Comparison of ENCODE assay signal across 8 mouse cellular contexts in genomic region chr11:78791582-78791981, GRCm38 (mm10). TPM values are rescaled to one million over a fixed set of nuclear protein-coding genes. Genes with fewer than 3 reads are reported as not detected.
DNase-seq lines count a peak whose midpoint lies in the region; ATAC-seq lines count a peak whose summit lies in the region.
"Had no signal": no experiment of that assay in that cellular context is flagged by ENCODE, and none has a peak within 500 bp of the region (broad histone marks: within the 10 kb centered on the region; RNA-seq: fewer than 3 reads in every experiment).

No protein-coding gene starts in this region.

- DNase-seq in 3T3-L1 (ENCODE audit: low read depth, low spot score) = peak; percentile 70
- DNase-seq in MN1 (ENCODE audit: low spot score) = peak; percentile 86
- peak; percentile 45 for DNase-seq in fibroblast of lung, adult 2 months (ENCODE audit: low read depth)
- peak; percentile 76 for DNase-seq in heart, postnatal 4 days
- peak; percentile 30 to 42 for DNase-seq in left cerebral cortex, postnatal 25 days (ENCODE audit: low spot score in 2 of 2)
- DNase-seq in natural killer cell, adult 2 months (ENCODE audit: low spot score in 2 of 2) = no peak

- peak; percentile 71; the same call in 1 of the 2 replicates for ATAC-seq in neural tube, embryonic 14.5 days (ENCODE audit: low read depth)

- peaks cover 10% of the 10 kb centered on the region; the same call in 1 of the 2 replicates for H3K4me1 ChIP-seq in neural tube, embryonic 14.5 days (ENCODE audit: control insufficient read depth, insufficient read depth, low read length)

- intact Hi-C loops in left cerebral cortex, postnatal 25 days (cut with DNase I) = loop anchor here (5.0 kb wide), 1 partner anchor 34 kb away; no protein-coding TSS in a partner anchor

- 18% methylated on average over 4 of the region's 4 CpGs for WGBS in neural tube, embryonic 14.5 days

- H3K4me2 ChIP-seq in neural tube, embryonic 14.5 days (ENCODE audit: low read depth, low read length) = peak overlapping the region; percentile 4; the same call in 1 of the 2 replicates

- H3K36me3 ChIP-seq in neural tube, embryonic 14.5 days (ENCODE audit: control insufficient read depth, insufficient read depth, low read length) = no peaks in the 10 kb centered on the region

- no peaks in the 10 kb centered on the region for H3K9me3 ChIP-seq in neural tube, embryonic 14.5 days (ENCODE audit: control insufficient read depth, low read length)

- H3K4me3 ChIP-seq in neural tube, embryonic 14.5 days (ENCODE audit: low read depth, low read length) = no peak overlapping the region

- peak overlapping the region; percentile 78 for H3K27ac ChIP-seq in neural tube, embryonic 14.5 days (ENCODE audit: low read depth, low read length)
- H3K27ac ChIP-seq: liver, embryonic 14.5 days had no signal

- H3K27me3 ChIP-seq in neural tube, embryonic 14.5 days (ENCODE audit: control insufficient read depth, insufficient read depth, low read length) = no peaks in the 10 kb centered on the region

- H3K9ac ChIP-seq in neural tube, embryonic 14.5 days (replicated peaks; ENCODE audit: low read depth, low read length) = no peak overlapping the region
- H3K9ac ChIP-seq: liver, embryonic 14.5 days had no signal

RNA-seq across cellular contexts. Expression of gene Lyrm9, which starts 34.8 kb away (rescaled TPM):
- 10 to 100 TPM; 33.0 to 34.3 TPM for total RNA-seq in heart, postnatal 4 days (2021)
- 10 to 100 TPM; 29.6 to 33.6 TPM for total RNA-seq in left cerebral cortex, postnatal 25 days (2021)
- polyA plus RNA-seq in neural tube, embryonic 14.5 days (2014; fragmentation: Nextera tagmentation; extraction: Ambion mirVana) = 38.5 and 39.3 TPM in 2 replicates

RNA-seq across cellular contexts. Expression of gene Ccnq, which starts 40.1 kb away (rescaled TPM):
- total RNA-seq in heart, postnatal 4 days (2021) = 10 to 100 TPM; 22.2 to 22.3 TPM
- 10 to 100 TPM; 17.5 to 18.4 TPM for total RNA-seq in left cerebral cortex, postnatal 25 days (2021)
- 34.0 and 37.8 TPM in 2 replicates for polyA plus RNA-seq in neural tube, embryonic 14.5 days (2014; fragmentation: Nextera tagmentation; extraction: Ambion mirVana)

Comparison
In these comparisons a context has a peak if more than half of its experiments do, and no peak if none do; other contexts are left out.
1. DNase-seq: peak in 3T3-L1 (single experiment), MN1 (single experiment), fibroblast of lung, adult 2 months (single experiment), heart, postnatal 4 days (single experiment) and left cerebral cortex, postnatal 25 days (2 of 2); none in natural killer cell, adult 2 months (0 of 2).